Mouse (Mus musculus): ENCODE results near the gene Gm11011. TPM values are rescaled to one million over a fixed set of nuclear protein-coding genes. Genes with fewer than 3 reads are reported as not detected.

The Gm11011 gene
- polyA plus RNA-seq, 1 experiment = not detected

DNA sequence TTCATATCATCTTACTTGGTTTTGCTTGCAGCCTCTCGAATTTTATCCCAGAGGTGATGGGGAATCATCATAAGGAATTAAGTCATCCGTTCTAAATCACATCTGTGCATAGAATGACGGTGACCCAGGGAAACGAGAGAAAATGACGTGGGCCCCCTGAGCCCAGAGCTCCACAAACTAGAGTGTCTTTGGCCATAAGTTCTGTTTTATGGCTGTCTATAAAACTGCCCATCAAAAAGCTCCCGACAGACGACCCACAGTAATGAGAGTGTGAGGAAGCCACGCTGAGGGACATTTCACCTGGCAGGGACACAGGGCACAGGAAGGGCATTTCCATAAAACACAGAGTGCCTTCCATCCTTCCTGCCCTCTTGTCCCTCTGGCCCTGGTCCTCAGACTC is 23.3 kb upstream of the Gm11011 start:
- no peak for DNase-seq (ENCODE audit: low read depth)
- TF ChIP-seq POLR2A (IDR thresholded peaks at IDR 0.05; ENCODE audit: borderline replicate concordance, extremely low read depth, insufficient read depth, insufficient read length, poor library complexity, severe bottlenecking) (no peak), CTCF (IDR thresholded peaks at IDR 0.05; ENCODE audit: borderline replicate concordance, extremely low read depth, insufficient read depth, insufficient read length) (no peak)

DNA sequence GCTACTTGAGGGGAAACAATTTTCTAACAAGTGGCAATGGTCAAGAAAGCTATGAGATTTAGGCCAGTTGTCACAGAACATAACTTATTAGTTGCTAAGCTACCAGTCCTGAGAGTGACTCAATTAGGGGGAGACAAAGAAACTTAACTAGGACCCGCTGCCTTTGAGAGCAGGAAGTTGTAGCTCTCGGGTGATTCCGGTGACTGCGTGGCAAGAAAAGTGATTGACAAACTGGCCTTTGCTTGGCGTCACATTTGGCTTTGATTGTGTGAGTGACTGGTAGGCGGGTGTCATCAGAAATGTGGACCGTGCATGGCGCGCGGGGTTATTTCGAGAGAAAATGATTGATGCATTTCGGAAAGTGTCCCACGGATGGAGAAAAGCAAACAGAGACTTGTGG is 22.4 kb upstream of the Gm11011 start:
- peak; percentile 33 for DNase-seq (ENCODE audit: low read depth)
- no peak for TF ChIP-seq POLR2A (IDR thresholded peaks at IDR 0.05; ENCODE audit: borderline replicate concordance, extremely low read depth, insufficient read depth, insufficient read length, poor library complexity, severe bottlenecking)
- TF ChIP-seq CTCF (IDR thresholded peaks at IDR 0.05; ENCODE audit: borderline replicate concordance, extremely low read depth, insufficient read depth, insufficient read length) = no peak

DNA sequence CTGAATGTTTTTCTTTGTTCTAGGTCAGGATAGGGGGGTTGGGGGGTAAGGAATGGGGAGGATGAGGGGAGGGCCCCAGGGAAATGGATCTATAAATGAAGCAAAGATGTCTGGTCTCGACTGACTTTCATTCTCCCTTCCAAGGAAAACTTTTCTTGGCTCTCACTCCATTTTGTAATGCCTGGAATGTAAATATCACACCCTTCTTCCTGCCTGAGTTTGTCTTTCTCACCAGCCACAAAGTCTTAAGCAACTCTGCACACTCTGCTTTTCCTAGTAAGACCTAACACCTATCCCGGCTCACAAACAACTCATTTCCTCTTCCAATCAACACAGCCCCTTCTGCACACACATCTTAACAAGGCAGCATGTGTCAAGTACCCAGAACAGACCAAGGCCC is 20.2 kb upstream of the Gm11011 start:
- DNase-seq (ENCODE audit: low read depth) = no peak
- TF ChIP-seq POLR2A (IDR thresholded peaks at IDR 0.05; ENCODE audit: borderline replicate concordance, extremely low read depth, insufficient read depth, insufficient read length, poor library complexity, severe bottlenecking) (no peak), CTCF (IDR thresholded peaks at IDR 0.05; ENCODE audit: borderline replicate concordance, extremely low read depth, insufficient read depth, insufficient read length) (no peak)

DNA sequence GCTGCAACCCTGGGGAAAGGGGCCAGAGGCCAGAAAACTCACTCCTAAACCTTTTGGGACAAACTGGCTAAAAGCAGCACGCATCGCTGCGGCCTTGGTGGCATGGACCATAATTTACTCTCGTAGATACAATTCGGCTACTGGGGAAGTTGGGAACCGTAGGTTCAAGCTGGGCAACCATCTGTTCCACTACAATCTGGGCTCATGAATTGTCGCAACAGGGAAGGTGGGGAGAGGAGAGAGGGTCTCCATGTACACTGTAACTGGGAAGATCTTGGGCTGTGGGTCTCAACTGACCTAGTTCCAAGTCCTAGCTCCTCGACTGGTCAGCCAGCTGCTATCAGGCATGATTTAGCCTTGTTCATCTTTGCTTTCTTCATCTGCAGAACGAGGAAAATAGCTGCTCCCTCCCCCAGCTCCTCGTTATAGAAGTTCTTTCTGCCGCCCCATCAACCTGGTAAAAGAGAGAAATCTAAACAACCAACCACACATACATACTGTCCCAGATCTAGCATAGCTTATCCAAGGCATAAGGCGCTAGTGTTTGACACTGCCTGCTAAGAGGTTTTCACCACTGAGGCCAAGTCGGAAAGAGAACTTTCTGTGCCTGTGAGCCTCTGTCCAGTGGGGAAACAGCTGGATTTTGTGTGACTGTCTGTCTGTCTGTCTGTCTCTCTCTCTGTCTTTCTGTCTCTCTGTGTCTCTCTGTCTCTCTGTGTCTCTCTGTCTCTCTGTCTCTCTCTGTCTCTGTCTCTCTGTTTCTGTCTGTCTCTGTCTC is 19.5 kb upstream of the Gm11011 start:
- DNase-seq (ENCODE audit: low read depth) = peak; percentile 39
- no peak for TF ChIP-seq CTCF (IDR thresholded peaks at IDR 0.05; ENCODE audit: borderline replicate concordance, extremely low read depth, insufficient read depth, insufficient read length)
- no peak for TF ChIP-seq POLR2A (IDR thresholded peaks at IDR 0.05; ENCODE audit: borderline replicate concordance, extremely low read depth, insufficient read depth, insufficient read length, poor library complexity, severe bottlenecking)

DNA sequence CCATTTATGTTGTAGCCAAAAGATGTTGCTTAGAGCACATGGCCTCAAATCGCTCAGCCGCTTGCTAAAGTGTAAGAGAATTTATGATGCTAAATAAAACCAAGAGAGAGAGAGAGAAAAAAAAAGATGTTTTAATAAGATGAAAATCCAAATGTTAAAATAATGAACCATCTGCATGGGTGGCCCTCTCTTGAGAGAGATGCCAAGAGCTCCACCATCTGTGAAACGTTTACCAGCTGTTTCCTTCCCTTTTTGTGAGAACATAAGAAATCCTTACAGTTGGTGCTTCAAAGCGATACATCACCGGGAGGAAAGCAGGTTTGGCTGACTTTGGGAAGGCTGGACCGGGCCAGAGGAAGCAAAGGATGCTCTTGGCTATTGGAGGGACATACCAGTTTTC is 12.6 kb upstream of the Gm11011 start:
- DNase-seq (ENCODE audit: low read depth) = peak; percentile 86
- TF ChIP-seq CTCF (IDR thresholded peaks at IDR 0.05; ENCODE audit: borderline replicate concordance, extremely low read depth, insufficient read depth, insufficient read length) (no peak), POLR2A (IDR thresholded peaks at IDR 0.05; ENCODE audit: borderline replicate concordance, extremely low read depth, insufficient read depth, insufficient read length, poor library complexity, severe bottlenecking) (no peak)

DNA sequence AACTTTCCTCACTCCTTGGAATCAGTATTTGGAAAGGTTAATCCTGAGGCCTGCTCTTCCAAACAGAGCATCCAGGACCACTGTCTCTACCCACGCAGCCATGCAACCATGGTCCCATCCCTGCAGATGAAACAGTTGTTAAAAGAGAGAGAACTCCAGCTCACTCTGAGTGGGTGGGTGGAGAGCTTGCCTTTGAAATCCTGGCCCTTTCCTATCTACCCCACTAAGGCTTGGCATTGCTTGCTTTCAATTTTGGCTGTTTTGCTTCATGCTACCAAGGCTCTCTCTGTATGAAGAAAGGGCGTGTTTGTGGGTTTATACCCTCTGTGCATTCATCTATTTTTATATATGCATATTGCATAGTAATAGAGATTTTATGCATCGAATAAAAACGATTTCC is 12.0 kb upstream of the Gm11011 start:
- TF ChIP-seq CTCF (IDR thresholded peaks at IDR 0.05; ENCODE audit: borderline replicate concordance, extremely low read depth, insufficient read depth, insufficient read length) (no peak), POLR2A (IDR thresholded peaks at IDR 0.05; ENCODE audit: borderline replicate concordance, extremely low read depth, insufficient read depth, insufficient read length, poor library complexity, severe bottlenecking) (no peak)
- no peak for DNase-seq (ENCODE audit: low read depth)

DNA sequence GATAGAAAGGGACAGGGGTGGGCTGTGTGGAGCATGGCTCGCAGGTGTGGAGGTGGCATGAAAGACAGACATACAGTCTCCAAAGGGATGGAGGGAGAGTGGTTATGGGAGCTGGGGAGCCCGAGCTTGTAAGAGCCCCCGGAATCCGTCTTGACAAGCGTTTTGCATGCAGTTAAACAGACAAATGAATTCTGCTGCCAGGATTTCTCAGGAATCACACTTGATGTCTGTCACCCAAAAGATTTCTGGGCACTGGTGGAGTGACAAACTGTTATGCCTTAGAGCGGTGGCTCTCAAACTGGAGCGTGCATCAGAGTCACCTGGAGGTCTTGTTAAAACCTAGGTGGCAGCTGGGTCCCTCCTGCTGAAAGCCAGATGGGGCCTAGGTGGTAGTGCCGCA is 10.4 kb upstream of the Gm11011 start:
- TF ChIP-seq POLR2A (IDR thresholded peaks at IDR 0.05; ENCODE audit: borderline replicate concordance, extremely low read depth, insufficient read depth, insufficient read length, poor library complexity, severe bottlenecking) (no peak), CTCF (IDR thresholded peaks at IDR 0.05; ENCODE audit: borderline replicate concordance, extremely low read depth, insufficient read depth, insufficient read length) (no peak)
- peak; percentile 69 for DNase-seq (ENCODE audit: low read depth)

DNA sequence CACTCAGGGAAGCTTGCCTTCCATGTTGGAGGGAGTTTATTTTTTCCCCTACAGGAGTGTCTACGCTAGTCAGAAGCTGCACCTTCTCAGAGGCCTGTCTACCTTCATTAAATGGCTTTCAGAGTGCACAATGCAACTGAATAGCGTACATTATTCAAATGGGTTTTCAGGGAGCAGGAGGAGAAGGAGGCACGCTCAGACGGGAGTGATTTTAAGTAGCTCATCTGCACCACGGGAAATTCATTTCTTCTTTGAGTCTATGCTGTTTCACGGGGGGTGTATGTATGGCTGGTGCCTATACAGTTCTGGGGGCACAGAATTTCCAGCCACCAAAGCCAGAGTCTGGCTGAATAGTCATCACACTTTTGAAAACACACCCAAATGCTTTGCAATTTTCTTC is 9.8 kb upstream of the Gm11011 start:
- TF ChIP-seq CTCF (IDR thresholded peaks at IDR 0.05; ENCODE audit: borderline replicate concordance, extremely low read depth, insufficient read depth, insufficient read length) (no peak), POLR2A (IDR thresholded peaks at IDR 0.05; ENCODE audit: borderline replicate concordance, extremely low read depth, insufficient read depth, insufficient read length, poor library complexity, severe bottlenecking) (no peak)
- DNase-seq (ENCODE audit: low read depth) = peak; percentile 62

DNA sequence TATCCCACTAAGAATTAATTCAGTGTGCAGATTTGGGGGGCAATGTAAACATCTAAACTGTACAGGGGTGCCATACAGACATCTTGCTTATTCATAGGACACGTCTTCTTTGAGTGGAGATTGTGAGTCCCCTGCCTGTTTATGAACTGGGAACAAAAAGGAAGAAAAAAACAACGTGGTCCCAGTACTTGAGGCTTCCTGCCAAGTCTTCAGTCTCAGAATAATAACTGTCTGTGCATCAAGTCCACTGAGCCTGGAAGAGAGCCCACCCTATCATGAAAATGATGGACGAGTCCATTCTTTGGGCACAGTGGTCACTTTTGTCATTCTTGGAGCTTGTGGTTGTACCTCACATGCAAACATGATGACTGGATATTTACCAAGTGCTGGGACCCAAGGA is 6.2 kb upstream of the Gm11011 start:
- DNase-seq (ENCODE audit: low read depth) = peak; percentile 65
- TF ChIP-seq CTCF (IDR thresholded peaks at IDR 0.05; ENCODE audit: borderline replicate concordance, extremely low read depth, insufficient read depth, insufficient read length) (no peak), POLR2A (IDR thresholded peaks at IDR 0.05; ENCODE audit: borderline replicate concordance, extremely low read depth, insufficient read depth, insufficient read length, poor library complexity, severe bottlenecking) (no peak)

DNA sequence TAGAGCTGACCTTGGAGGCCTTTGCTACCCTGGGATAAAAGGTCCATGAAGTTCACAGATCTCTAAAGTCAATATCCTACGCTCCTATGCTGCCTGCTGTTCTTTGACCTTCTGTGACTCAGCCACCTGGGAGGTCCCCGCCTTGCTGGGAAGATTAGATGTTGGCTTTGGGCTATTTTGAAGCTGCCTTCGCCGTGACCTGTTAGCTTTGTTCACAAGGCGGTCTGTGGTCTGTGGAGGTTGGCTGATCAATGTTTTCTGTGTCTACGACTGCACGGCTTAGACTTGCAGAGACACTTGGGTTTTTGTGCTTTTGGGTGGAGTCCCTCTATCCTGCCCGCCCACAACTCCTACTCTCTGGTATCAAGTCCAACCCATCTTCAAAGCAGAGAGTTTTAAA is 2.9 kb upstream of the Gm11011 start:
- TF ChIP-seq CTCF (IDR thresholded peaks at IDR 0.05; ENCODE audit: borderline replicate concordance, extremely low read depth, insufficient read depth, insufficient read length) = no peak
- no peak for TF ChIP-seq POLR2A (IDR thresholded peaks at IDR 0.05; ENCODE audit: borderline replicate concordance, extremely low read depth, insufficient read depth, insufficient read length, poor library complexity, severe bottlenecking)
- DNase-seq (ENCODE audit: low read depth) = no peak

DNA sequence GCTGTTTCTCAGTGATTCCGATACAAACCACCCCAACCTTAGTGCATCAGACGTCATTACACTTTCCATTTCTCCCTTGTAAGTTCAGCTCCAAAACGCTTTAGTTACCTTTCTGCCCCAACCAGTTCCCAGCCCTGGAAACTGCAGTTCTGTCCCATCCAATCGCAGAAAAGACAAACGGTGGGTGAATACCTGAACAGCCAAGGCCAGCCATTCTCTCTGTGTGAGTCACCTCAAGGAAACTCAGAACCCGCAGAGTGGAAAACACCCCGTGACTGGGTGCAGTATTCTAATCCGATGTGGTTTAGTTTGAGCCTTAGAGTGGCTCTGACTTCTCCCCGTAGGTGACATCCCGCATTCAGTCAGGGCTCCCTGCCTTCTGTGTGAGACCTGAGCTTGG is 2.2 kb upstream of the Gm11011 start:
- TF ChIP-seq CTCF (IDR thresholded peaks at IDR 0.05; ENCODE audit: borderline replicate concordance, extremely low read depth, insufficient read depth, insufficient read length) (no peak), POLR2A (IDR thresholded peaks at IDR 0.05; ENCODE audit: borderline replicate concordance, extremely low read depth, insufficient read depth, insufficient read length, poor library complexity, severe bottlenecking) (no peak)
- DNase-seq (ENCODE audit: low read depth) = no peak

DNA sequence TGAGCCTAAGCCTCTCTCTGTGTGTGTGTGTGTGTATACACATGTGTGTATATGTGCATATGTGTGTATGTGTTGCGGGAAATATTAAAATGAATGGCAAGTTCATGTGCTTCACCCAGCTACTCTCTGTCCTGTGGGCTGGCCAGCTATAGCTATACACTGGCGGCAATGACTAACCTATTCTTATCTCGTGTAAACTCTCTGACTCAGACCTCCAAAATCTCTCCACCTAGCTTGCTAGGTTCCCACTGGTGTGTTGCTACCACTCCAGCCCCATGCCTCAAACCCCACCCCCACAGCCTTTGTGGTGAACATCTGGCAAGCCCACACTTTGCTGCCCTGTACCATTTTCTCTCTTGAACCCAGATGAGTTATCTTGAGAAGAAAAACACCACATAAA is 857 bp downstream of the Gm11011 start:
- no peak for TF ChIP-seq CTCF (IDR thresholded peaks at IDR 0.05; ENCODE audit: borderline replicate concordance, extremely low read depth, insufficient read depth, insufficient read length)
- no peak for TF ChIP-seq POLR2A (IDR thresholded peaks at IDR 0.05; ENCODE audit: borderline replicate concordance, extremely low read depth, insufficient read depth, insufficient read length, poor library complexity, severe bottlenecking)
- DNase-seq (ENCODE audit: low read depth) = no peak
